ENCODE assay signal across 9 mouse cellular contexts in the genomic region with DNA sequence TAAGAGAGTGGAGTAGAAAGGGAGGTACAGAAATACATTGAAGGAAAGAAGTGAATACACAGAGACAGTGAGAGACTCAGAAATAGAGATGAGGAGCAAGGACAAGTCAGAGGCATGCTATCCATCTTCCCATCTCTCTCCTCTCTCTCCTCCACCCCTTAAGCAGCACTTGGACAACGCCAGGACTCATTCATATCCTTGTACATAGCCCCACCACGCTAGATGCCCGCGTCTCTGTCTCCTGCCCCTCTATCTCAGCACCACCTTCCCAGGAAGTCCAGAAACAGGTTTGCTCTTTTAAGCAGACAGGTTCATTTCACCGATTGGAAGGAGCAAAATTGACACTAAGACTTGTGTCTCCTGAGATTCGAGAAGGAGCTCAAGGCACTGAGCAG. TPM values are rescaled to one million over a fixed set of nuclear protein-coding genes. Genes with fewer than 3 reads are reported as not detected.
A peak's percentile ranks its signal among the peaks of the same experiment; 100 is the strongest.
DNase-seq lines count a peak whose midpoint lies in the region; ATAC-seq and TF ChIP-seq lines count a peak whose summit lies in the region.
"Had no signal": no experiment of that assay in that cellular context is flagged by ENCODE, and none has a peak within 500 bp of the region (broad histone marks: within the 10 kb centered on the region; RNA-seq: fewer than 3 reads in every experiment).

No protein-coding gene starts in this region.

- H3K27ac ChIP-seq in kidney, embryonic 16.5 days (ENCODE audit: low read length): no peak overlapping the region
- H3K27ac ChIP-seq in forebrain, embryonic 11.5 days (ENCODE audit: low read depth, low read length): no peak overlapping the region
- no peak overlapping the region for H3K27ac ChIP-seq in intestine, postnatal 0 days (ENCODE audit: low read depth, low read length)
- peak overlapping the region; percentile 55 for H3K27ac ChIP-seq in neural tube, embryonic 14.5 days (ENCODE audit: low read depth, low read length)

- peak overlapping the region; percentile 85 for H3K9ac ChIP-seq in kidney, embryonic 16.5 days (replicated peaks; ENCODE audit: low read length)
- H3K9ac ChIP-seq in forebrain, embryonic 11.5 days (ENCODE audit: low read length): peak overlapping the region; percentile 92; the same call in 1 of the 2 replicates
- H3K9ac ChIP-seq in intestine, postnatal 0 days (ENCODE audit: low read depth, low read length): peak overlapping the region; percentile 67; the same call in 1 of the 2 replicates
- peak overlapping the region; percentile 94 for H3K9ac ChIP-seq in neural tube, embryonic 14.5 days (replicated peaks; ENCODE audit: low read depth, low read length)

- WGBS in kidney, embryonic 16.5 days: 61% methylated on average over 6 of the region's 6 CpGs
- WGBS in forebrain, embryonic 11.5 days: 66% methylated on average over 6 of the region's 6 CpGs
- 62% methylated on average over 6 of the region's 6 CpGs for WGBS in intestine, postnatal 0 days
- 49% methylated on average over 6 of the region's 6 CpGs for WGBS in neural tube, embryonic 14.5 days

- no peak for ATAC-seq in kidney, embryonic 16.5 days (ENCODE audit: low FRiP score, low TSS enrichment)
- ATAC-seq in forebrain, embryonic 11.5 days (replicated peaks; ENCODE audit: low FRiP score): 0 out of 2 replicates have a peak, but pooled peaks have one; percentile 5
- ATAC-seq in intestine, postnatal 0 days: no peak
- peak; percentile 22; the same call in 1 of the 2 replicates for ATAC-seq in neural tube, embryonic 14.5 days (ENCODE audit: low read depth)

- peaks cover 33% of the 10 kb centered on the region for H3K4me1 ChIP-seq in kidney, embryonic 16.5 days (ENCODE audit: insufficient read depth, low read length)
- peaks cover 3% of the 10 kb centered on the region for H3K4me1 ChIP-seq in forebrain, embryonic 11.5 days (replicated peaks; ENCODE audit: control insufficient read depth, insufficient read depth, low read length)
- 0 out of 2 replicates have a peak, but pooled peaks cover 8% of the 10 kb centered on the region for H3K4me1 ChIP-seq in intestine, postnatal 0 days (replicated peaks; ENCODE audit: control insufficient read depth, insufficient read depth, low read length)
- peaks cover 38% of the 10 kb centered on the region for H3K4me1 ChIP-seq in neural tube, embryonic 14.5 days (ENCODE audit: control insufficient read depth, insufficient read depth, low read length)

- H3K36me3 ChIP-seq in kidney, embryonic 16.5 days (ENCODE audit: insufficient read depth, low read length): peaks cover 7% of the 10 kb centered on the region; the same call in 1 of the 2 replicates
- H3K36me3 ChIP-seq in forebrain, embryonic 11.5 days (ENCODE audit: control insufficient read depth, insufficient read depth, low read length): peaks cover 4% of the 10 kb centered on the region; the same call in 1 of the 2 replicates
- no peaks in the 10 kb centered on the region; the same call in 1 of the 2 replicates for H3K36me3 ChIP-seq in intestine, postnatal 0 days (ENCODE audit: control insufficient read depth, insufficient read depth)
- peaks cover 8% of the 10 kb centered on the region; the same call in 1 of the 2 replicates for H3K36me3 ChIP-seq in neural tube, embryonic 14.5 days (ENCODE audit: control insufficient read depth, insufficient read depth, low read length)

- TF ChIP-seq CTCF in intestine, postnatal 0 days (IDR thresholded peaks at IDR 0.05; ENCODE audit: low read depth): no peak

- H3K4me3 ChIP-seq in kidney, embryonic 16.5 days (ENCODE audit: low read length): peak overlapping the region; percentile 59
- peak overlapping the region; percentile 73 for H3K4me3 ChIP-seq in forebrain, embryonic 11.5 days (ENCODE audit: low read depth, low read length)
- peak overlapping the region; percentile 67 for H3K4me3 ChIP-seq in intestine, postnatal 0 days (ENCODE audit: low read depth, low read length)
- peak overlapping the region; percentile 73 for H3K4me3 ChIP-seq in neural tube, embryonic 14.5 days (ENCODE audit: low read depth, low read length)

- peak overlapping the region; percentile 69 for H3K4me2 ChIP-seq in kidney, embryonic 16.5 days (replicated peaks; ENCODE audit: low read depth, low read length)
- peak overlapping the region; percentile 81 for H3K4me2 ChIP-seq in forebrain, embryonic 11.5 days (ENCODE audit: low read depth, low read length, severe bottlenecking)
- peak overlapping the region; percentile 88 for H3K4me2 ChIP-seq in intestine, postnatal 0 days (replicated peaks; ENCODE audit: low read depth)
- H3K4me2 ChIP-seq in neural tube, embryonic 14.5 days (ENCODE audit: low read depth, low read length): peak overlapping the region; percentile 80

- no peak for DNase-seq in kidney, postnatal 14 days
- peak; percentile 43 for DNase-seq in forebrain, embryonic 11.5 days (ENCODE audit: low spot score)
- DNase-seq in adipocyte (ENCODE audit: low spot score): no peak
- no peak for DNase-seq in frontal cortex, postnatal 10 days (ENCODE audit: low spot score in 2 of 2)
- no peak for DNase-seq in spleen, postnatal 4 days (ENCODE audit: low spot score in 2 of 2)

- H3K27me3 ChIP-seq in kidney, embryonic 16.5 days (ENCODE audit: insufficient read depth, low read length): peaks cover 8% of the 10 kb centered on the region; the same call in 1 of the 2 replicates
- H3K27me3 ChIP-seq in forebrain, embryonic 11.5 days (ENCODE audit: control insufficient read depth, insufficient read depth, low read length): no peaks in the 10 kb centered on the region
- H3K27me3 ChIP-seq in intestine, postnatal 0 days (replicated peaks; ENCODE audit: control insufficient read depth, insufficient read depth, low read length): 0 out of 2 replicates have a peak, but pooled peaks cover 5% of the 10 kb centered on the region
- H3K27me3 ChIP-seq in neural tube, embryonic 14.5 days (ENCODE audit: control insufficient read depth, insufficient read depth, low read length): no peaks in the 10 kb centered on the region

- H3K9me3 ChIP-seq in kidney, embryonic 16.5 days (ENCODE audit: low read length): 0 out of 2 replicates have a peak, but pooled peaks cover 5% of the 10 kb centered on the region
- no peaks in the 10 kb centered on the region for H3K9me3 ChIP-seq in forebrain, embryonic 11.5 days (ENCODE audit: control insufficient read depth, low read length)
- H3K9me3 ChIP-seq in intestine, postnatal 0 days (ENCODE audit: control insufficient read depth): no peaks in the 10 kb centered on the region
- H3K9me3 ChIP-seq in neural tube, embryonic 14.5 days (ENCODE audit: control insufficient read depth, low read length): no peaks in the 10 kb centered on the region

RNA-seq across cellular contexts. Expression of gene Lrfn3, which starts 0.8 kb away (rescaled TPM):
- polyA plus RNA-seq in kidney, embryonic 16.5 days (2015; fragmentation: Nextera tagmentation; extraction: Ambion mirVana): 6.8 and 8.3 TPM in 2 replicates
- 7.2 TPM in 2 replicates for polyA plus RNA-seq in forebrain, embryonic 11.5 days (2014; fragmentation: Nextera tagmentation; extraction: Ambion mirVana)
- 1.1 and 1.8 TPM in 2 replicates for polyA plus RNA-seq in intestine, postnatal 0 days (2015; fragmentation: Nextera tagmentation; extraction: Ambion mirVana)
- polyA plus RNA-seq in neural tube, embryonic 14.5 days (2014; fragmentation: Nextera tagmentation; extraction: Ambion mirVana): 12.2 and 14.1 TPM in 2 replicates

RNA-seq across cellular contexts. Expression of gene Sdhaf1, which starts 39.6 kb away (rescaled TPM):
- polyA plus RNA-seq in kidney, embryonic 16.5 days (2015; fragmentation: Nextera tagmentation; extraction: Ambion mirVana): 17.2 and 18.1 TPM in 2 replicates
- polyA plus RNA-seq in forebrain, embryonic 11.5 days (2014; fragmentation: Nextera tagmentation; extraction: Ambion mirVana): 21.8 and 23.5 TPM in 2 replicates
- polyA plus RNA-seq in intestine, postnatal 0 days (2015; fragmentation: Nextera tagmentation; extraction: Ambion mirVana): 18.3 and 18.8 TPM in 2 replicates
- 16.3 and 20.1 TPM in 2 replicates for polyA plus RNA-seq in neural tube, embryonic 14.5 days (2014; fragmentation: Nextera tagmentation; extraction: Ambion mirVana)

RNA-seq across cellular contexts. Expression of gene E130208F15Rik, which starts 41.8 kb away (rescaled TPM):
- polyA plus RNA-seq in kidney, embryonic 16.5 days (2015; fragmentation: Nextera tagmentation; extraction: Ambion mirVana): 2.3 and 3.7 TPM in 2 replicates
- not detected in 2 replicates for polyA plus RNA-seq in forebrain, embryonic 11.5 days (2014; fragmentation: Nextera tagmentation; extraction: Ambion mirVana)
- not detected in 2 replicates for polyA plus RNA-seq in intestine, postnatal 0 days (2015; fragmentation: Nextera tagmentation; extraction: Ambion mirVana)
- not detected in 2 replicates for polyA plus RNA-seq in neural tube, embryonic 14.5 days (2014; fragmentation: Nextera tagmentation; extraction: Ambion mirVana)

RNA-seq across cellular contexts. Expression of gene Syne4, which starts 48.7 kb away (rescaled TPM):
- polyA plus RNA-seq in kidney, embryonic 16.5 days (2015; fragmentation: Nextera tagmentation; extraction: Ambion mirVana): 129 and 136 TPM in 2 replicates
- polyA plus RNA-seq in forebrain, embryonic 11.5 days (2014; fragmentation: Nextera tagmentation; extraction: Ambion mirVana): 29.2 and 30.2 TPM in 2 replicates
- polyA plus RNA-seq in intestine, postnatal 0 days (2015; fragmentation: Nextera tagmentation; extraction: Ambion mirVana): 12.5 and 16.3 TPM in 2 replicates
- 12.7 and 16.9 TPM in 2 replicates for polyA plus RNA-seq in neural tube, embryonic 14.5 days (2014; fragmentation: Nextera tagmentation; extraction: Ambion mirVana)

RNA-seq across cellular contexts. Expression of gene Tyrobp, which starts 50.2 kb away (rescaled TPM):
- 29.3 and 31.4 TPM in 2 replicates for polyA plus RNA-seq in kidney, embryonic 16.5 days (2015; fragmentation: Nextera tagmentation; extraction: Ambion mirVana)
- 9.6 and 15.2 TPM in 2 replicates for polyA plus RNA-seq in forebrain, embryonic 11.5 days (2014; fragmentation: Nextera tagmentation; extraction: Ambion mirVana)
- 60.0 and 63.6 TPM in 2 replicates for polyA plus RNA-seq in intestine, postnatal 0 days (2015; fragmentation: Nextera tagmentation; extraction: Ambion mirVana)
- 23.3 and 39.9 TPM in 2 replicates for polyA plus RNA-seq in neural tube, embryonic 14.5 days (2014; fragmentation: Nextera tagmentation; extraction: Ambion mirVana)
- polyA plus RNA-seq: Patski had no signal

Comparison
In these comparisons a context has a peak if more than half of its experiments do, and no peak if none do; other contexts are left out.
1. ATAC-seq: peak in forebrain, embryonic 11.5 days (single experiment) and neural tube, embryonic 14.5 days (single experiment); none in kidney, embryonic 16.5 days (single experiment) and intestine, postnatal 0 days (single experiment).
2. Peak in every context shown above with its lines, with median percentiles within 50 percentile points of each other: H3K4me2 ChIP-seq, H3K4me3 ChIP-seq and H3K9ac ChIP-seq.